Mouse (Mus musculus) liver, adult 2 months (tissue): Measurements from ENCODE around the gene Krtap19-5.

Experiments used
- CTCF ChIP-seq: fragments of 200-500 bp; IDR thresholded peaks from 2 replicates; pipeline ENCODE4 v1.5.1; 2011; ENCODE audit warnings: low read depth, low read length, control low read depth
- POLR2A ChIP-seq: fragments of 200-500 bp; IDR thresholded peaks from 2 replicates; pipeline ENCODE4 v1.6.1; 2011; ENCODE audit warnings: low read length, control low read depth; ENCODE audit not compliant: insufficient read depth; ENCODE audit errors: extremely low read depth

DNA sequence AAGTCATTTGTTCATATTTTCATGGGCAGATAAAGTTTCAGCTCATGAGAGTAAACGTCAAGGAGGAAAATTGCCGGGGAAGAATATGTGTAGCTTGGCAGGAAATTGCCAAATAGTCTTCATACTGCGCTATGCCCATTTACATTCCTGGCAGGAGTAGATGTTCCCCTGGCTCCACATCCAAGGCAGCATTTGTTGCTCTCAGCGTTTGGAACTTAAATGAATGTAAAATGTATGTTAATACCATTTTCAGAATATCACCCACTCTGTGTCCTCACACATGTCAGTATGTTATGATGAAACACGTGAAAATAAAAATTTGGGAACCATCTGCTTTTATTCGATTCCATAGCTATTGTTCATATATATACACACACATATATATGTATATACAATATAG, 9.4 kb downstream of the Krtap19-5 start:
- TF ChIP-seq POLR2A = no peak
- TF ChIP-seq CTCF = no peak
